Mouse (Mus musculus) forebrain, embryonic 15.5 days (tissue): ENCODE measurements at regions not wholly inside any gene's neighbourhood (a gene's known extent, or its start where the extent isn't known, plus 50 kb on each side); places are given as distances from the start of the nearest gene placed in this dataset.

Experiments
- ATAC-seq: fragments of 200-750 bp; cut with Nextera tagmentation; replicated peaks from 2 replicates; pipeline ENCODE4 v1.8.0; 2017; ENCODE audit warnings: mild to moderate bottlenecking, moderate TSS enrichment, moderate library complexity
- H3K27ac ChIP-seq: fragments of 300-500 bp; sonication (generic); replicated peaks from 2 replicates; pipeline ENCODE4 v1.5.1; 2015; ENCODE audit warnings: mild to moderate bottlenecking, inconsistent platforms
- H3K27me3 ChIP-seq: fragments of 300-500 bp; sonication (generic); 2 replicates; pipeline ENCODE4 v1.6.1; 2015; ENCODE audit warnings: inconsistent platforms
- H3K36me3 ChIP-seq: fragments of 300-500 bp; sonication (generic); 2 replicates; pipeline ENCODE4 v1.6.1; 2015; ENCODE audit warnings: mild to moderate bottlenecking, inconsistent platforms
- H3K4me1 ChIP-seq: fragments of 300-500 bp; sonication (generic); 2 replicates; pipeline ENCODE4 v1.6.1; 2015; ENCODE audit warnings: inconsistent platforms
- H3K4me2 ChIP-seq: fragments of 300-500 bp; sonication (generic); replicated peaks from 2 replicates; pipeline ENCODE4 v1.6.1; 2015; ENCODE audit warnings: mild to moderate bottlenecking, inconsistent platforms
- H3K4me3 ChIP-seq: fragments of 300-500 bp; sonication (generic); 2 replicates; pipeline ENCODE4 v1.5.1; 2015; ENCODE audit warnings: mild to moderate bottlenecking, inconsistent platforms
- H3K9ac ChIP-seq: fragments of 300-500 bp; sonication (generic); replicated peaks from 2 replicates; pipeline ENCODE4 v1.6.1; 2015; ENCODE audit warnings: mild to moderate bottlenecking, inconsistent platforms
- H3K9me3 ChIP-seq: fragments of 300-500 bp; sonication (generic); 2 replicates; pipeline ENCODE4 v1.6.1; 2016; ENCODE audit warnings: inconsistent platforms
- WGBS: fragments of 180-500 bp; shearing (Covaris S2); methylation state at CpG from one replicate; pipeline ENCODE4 v1.1.7; 2015; ENCODE audit warnings: mixed read lengths; 5-methylcytosine and 5-hydroxymethylcytosine counted together

- H3K27me3 ChIP-seq, result no peaks in the 10 kb centered on the region
- peaks cover 21% of the 10 kb centered on the region for H3K4me1 ChIP-seq
- H3K4me3 ChIP-seq, result 0 out of 2 replicates have a peak overlapping the region, but pooled peaks have one; percentile 14
- H3K4me2 ChIP-seq, result peak overlapping the region; percentile 31
- no peaks in the 10 kb centered on the region for H3K9me3 ChIP-seq
- H3K36me3 ChIP-seq, result no peaks in the 10 kb centered on the region
- peak overlapping the region; percentile 85 for H3K27ac ChIP-seq
- 14% methylated on average over 6 of the region's 6 CpGs for WGBS
- H3K9ac ChIP-seq, result no peak overlapping the region
- peak; percentile 67 for ATAC-seq
These were observed 284.2 kb upstream of the Emcn start for GRCm38 (mm10) chr3:137056544-137057224.

GRCm38 (mm10) chr3:137057225-137057910 is 283.5 kb upstream of the Emcn start:
- 3% methylated on average over 6 of the region's 6 CpGs for WGBS
- Histone ChIP-seq H3K4me2 (peak overlapping the region; percentile 31), H3K9ac (no peak overlapping the region), H3K9me3 (no peaks in the 10 kb centered on the region), H3K27me3 (no peaks in the 10 kb centered on the region), H3K36me3 (no peaks in the 10 kb centered on the region), H3K27ac (peak overlapping the region; percentile 85), H3K4me1 (peaks cover 21% of the 10 kb centered on the region), H3K4me3 (0 out of 2 replicates have a peak overlapping the region, but pooled peaks have one; percentile 14)
- ATAC-seq, result peak; percentile 98

GRCm38 (mm10) chr3:137057911-137058260 is 283.0 kb upstream of the Emcn start:
- WGBS, result 48% methylated on average over 4 of the region's 4 CpGs
- Histone ChIP-seq H3K9me3 (no peaks in the 10 kb centered on the region), H3K4me1 (peaks cover 21% of the 10 kb centered on the region), H3K9ac (no peak overlapping the region), H3K27me3 (no peaks in the 10 kb centered on the region), H3K27ac (peak overlapping the region; percentile 85), H3K36me3 (no peaks in the 10 kb centered on the region), H3K4me2 (no peak overlapping the region), H3K4me3 (no peak overlapping the region)
- ATAC-seq, result no peak; the same call in 1 of the 2 replicates

- no peak overlapping the region for H3K9ac ChIP-seq
- H3K4me1 ChIP-seq, result peaks cover 10% of the 10 kb centered on the region
- H3K36me3 ChIP-seq, result no peaks in the 10 kb centered on the region
- H3K9me3 ChIP-seq, result no peaks in the 10 kb centered on the region
- no peaks in the 10 kb centered on the region for H3K27me3 ChIP-seq
- no peak overlapping the region for H3K27ac ChIP-seq
- no peak for ATAC-seq
- no peak overlapping the region for H3K4me2 ChIP-seq
- no peak overlapping the region for H3K4me3 ChIP-seq
- WGBS, result 75% methylated on average over 2 of the region's 2 CpGs
These were observed 278.8 kb upstream of the Emcn start for GRCm38 (mm10) chr3:137062067-137062466.

- ATAC-seq, result no peak
- Histone ChIP-seq H3K4me2 (no peak overlapping the region), H3K4me1 (no peaks in the 10 kb centered on the region), H3K9me3 (no peaks in the 10 kb centered on the region), H3K9ac (no peak overlapping the region), H3K4me3 (no peak overlapping the region), H3K27ac (no peak overlapping the region), H3K27me3 (no peaks in the 10 kb centered on the region), H3K36me3 (no peaks in the 10 kb centered on the region)
- 75% methylated on average over 1 of the region's 1 CpGs for WGBS
These were observed 273.5 kb upstream of the Emcn start for GRCm38 (mm10) chr3:137067336-137067735.

GRCm38 (mm10) chr3:137069334-137069733 is 271.5 kb upstream of the Emcn start:
- Histone ChIP-seq H3K4me3 (no peak overlapping the region), H3K27ac (no peak overlapping the region), H3K4me1 (no peaks in the 10 kb centered on the region), H3K9ac (no peak overlapping the region), H3K27me3 (no peaks in the 10 kb centered on the region), H3K9me3 (no peaks in the 10 kb centered on the region), H3K36me3 (no peaks in the 10 kb centered on the region), H3K4me2 (no peak overlapping the region)
- 89% methylated on average over 3 of the region's 3 CpGs for WGBS
- no peak for ATAC-seq

GRCm38 (mm10) chr3:137077718-137078599 is 262.9 kb upstream of the Emcn start:
- peak; percentile 76 for ATAC-seq
- WGBS, result 76% methylated on average over 13 of the region's 13 CpGs
- H3K36me3 ChIP-seq, result no peaks in the 10 kb centered on the region
- no peaks in the 10 kb centered on the region for H3K9me3 ChIP-seq
- no peaks in the 10 kb centered on the region for H3K27me3 ChIP-seq
- H3K4me2 ChIP-seq, result no peak overlapping the region
- no peak overlapping the region for H3K4me3 ChIP-seq
- H3K9ac ChIP-seq, result no peak overlapping the region
- peak overlapping the region; percentile 67 for H3K27ac ChIP-seq
- H3K4me1 ChIP-seq, result no peaks in the 10 kb centered on the region

- 96% methylated on average over 3 of the region's 3 CpGs for WGBS
- no peak overlapping the region for H3K27ac ChIP-seq
- H3K4me1 ChIP-seq, result no peaks in the 10 kb centered on the region
- H3K27me3 ChIP-seq, result no peaks in the 10 kb centered on the region
- H3K9ac ChIP-seq, result no peak overlapping the region
- H3K4me3 ChIP-seq, result no peak overlapping the region
- ATAC-seq, result no peak
- H3K9me3 ChIP-seq, result no peaks in the 10 kb centered on the region
- H3K36me3 ChIP-seq, result no peaks in the 10 kb centered on the region
- no peak overlapping the region for H3K4me2 ChIP-seq
These were observed 262.3 kb upstream of the Emcn start for GRCm38 (mm10) chr3:137078600-137078975.

- no peaks in the 10 kb centered on the region for H3K36me3 ChIP-seq
- H3K27ac ChIP-seq, result no peak overlapping the region
- H3K4me1 ChIP-seq, result no peaks in the 10 kb centered on the region
- no peaks in the 10 kb centered on the region for H3K9me3 ChIP-seq
- no peak overlapping the region for H3K4me3 ChIP-seq
- H3K27me3 ChIP-seq, result no peaks in the 10 kb centered on the region
- no peak overlapping the region for H3K9ac ChIP-seq
- no peak overlapping the region for H3K4me2 ChIP-seq
- ATAC-seq, result no peak
- WGBS, result 95% methylated on average over 8 of the region's 8 CpGs
These were observed 254.0 kb upstream of the Emcn start for GRCm38 (mm10) chr3:137086896-137087295.

- peak; percentile 60; the same call in 1 of the 2 replicates for ATAC-seq
- no peaks in the 10 kb centered on the region for H3K27me3 ChIP-seq
- no peak overlapping the region for H3K4me3 ChIP-seq
- no peak overlapping the region for H3K4me2 ChIP-seq
- no peak overlapping the region for H3K9ac ChIP-seq
- H3K4me1 ChIP-seq, result peaks cover 10% of the 10 kb centered on the region; the same call in 1 of the 2 replicates
- 39% methylated on average over 4 of the region's 4 CpGs for WGBS
- no peaks in the 10 kb centered on the region for H3K9me3 ChIP-seq
- no peaks in the 10 kb centered on the region for H3K36me3 ChIP-seq
- peak overlapping the region; percentile 56; the same call in 1 of the 2 replicates for H3K27ac ChIP-seq
These were observed 240.1 kb upstream of the Emcn start for GRCm38 (mm10) chr3:137100627-137101404.

- Histone ChIP-seq H3K36me3 (no peaks in the 10 kb centered on the region), H3K27me3 (no peaks in the 10 kb centered on the region), H3K9me3 (no peaks in the 10 kb centered on the region), H3K9ac (no peak overlapping the region), H3K4me2 (no peak overlapping the region), H3K4me3 (no peak overlapping the region), H3K4me1 (peaks cover 4% of the 10 kb centered on the region; the same call in 1 of the 2 replicates), H3K27ac (no peak overlapping the region)
- no peak for ATAC-seq
- WGBS, result 93% methylated on average over 1 of the region's 1 CpGs
These were observed 234.9 kb upstream of the Emcn start for GRCm38 (mm10) chr3:137105930-137106329.
